Mouse (Mus musculus) embryonic fibroblast, embryonic 13.5 days (primary cell): Measurements from ENCODE around the gene Srsf7. TPM values are rescaled to one million over a fixed set of nuclear protein-coding genes. Genes with fewer than 3 reads are reported as not detected.

Source experiments
- H3K27ac ChIP-seq: 2 replicates; pipeline ENCODE4 v1.5.1; 2012; ENCODE audit warnings: low read length, control low read depth, inconsistent platforms; ENCODE audit not compliant: insufficient read depth
- H3K4me1 ChIP-seq: 2 replicates; pipeline ENCODE4 v1.6.1; 2011; ENCODE audit warnings: low read length; ENCODE audit not compliant: control insufficient read depth, insufficient read depth
- H3K4me3 ChIP-seq: 2 replicates; pipeline ENCODE4 v1.5.1; 2011; ENCODE audit warnings: mild to moderate bottlenecking, control low read depth, low read length; ENCODE audit not compliant: insufficient read depth
- CTCF ChIP-seq: IDR thresholded peaks from 2 replicates; pipeline ENCODE4 v1.5.1; 2011; ENCODE audit warnings: mild to moderate bottlenecking, control low read depth, low read length, moderate library complexity, borderline replicate concordance; ENCODE audit not compliant: insufficient read depth
- POLR2A ChIP-seq: IDR thresholded peaks from 2 replicates; pipeline ENCODE4 v1.6.1; 2011; ENCODE audit warnings: low read depth, mild to moderate bottlenecking, control low read depth, low read length, moderate library complexity
- polyA plus RNA-seq: library from polyadenylated mRNA; stranded (reverse); fragments of >200 nt; gene quantifications from 2 replicates; pipeline ENCODE4 v1.2.4, GENCODE M21; 2011; ENCODE audit warnings: low read depth; ENCODE audit not compliant: missing spikeins, insufficient read length

Gene Srsf7
- 132 and 194 TPM in 2 replicates for polyA plus RNA-seq

DNA sequence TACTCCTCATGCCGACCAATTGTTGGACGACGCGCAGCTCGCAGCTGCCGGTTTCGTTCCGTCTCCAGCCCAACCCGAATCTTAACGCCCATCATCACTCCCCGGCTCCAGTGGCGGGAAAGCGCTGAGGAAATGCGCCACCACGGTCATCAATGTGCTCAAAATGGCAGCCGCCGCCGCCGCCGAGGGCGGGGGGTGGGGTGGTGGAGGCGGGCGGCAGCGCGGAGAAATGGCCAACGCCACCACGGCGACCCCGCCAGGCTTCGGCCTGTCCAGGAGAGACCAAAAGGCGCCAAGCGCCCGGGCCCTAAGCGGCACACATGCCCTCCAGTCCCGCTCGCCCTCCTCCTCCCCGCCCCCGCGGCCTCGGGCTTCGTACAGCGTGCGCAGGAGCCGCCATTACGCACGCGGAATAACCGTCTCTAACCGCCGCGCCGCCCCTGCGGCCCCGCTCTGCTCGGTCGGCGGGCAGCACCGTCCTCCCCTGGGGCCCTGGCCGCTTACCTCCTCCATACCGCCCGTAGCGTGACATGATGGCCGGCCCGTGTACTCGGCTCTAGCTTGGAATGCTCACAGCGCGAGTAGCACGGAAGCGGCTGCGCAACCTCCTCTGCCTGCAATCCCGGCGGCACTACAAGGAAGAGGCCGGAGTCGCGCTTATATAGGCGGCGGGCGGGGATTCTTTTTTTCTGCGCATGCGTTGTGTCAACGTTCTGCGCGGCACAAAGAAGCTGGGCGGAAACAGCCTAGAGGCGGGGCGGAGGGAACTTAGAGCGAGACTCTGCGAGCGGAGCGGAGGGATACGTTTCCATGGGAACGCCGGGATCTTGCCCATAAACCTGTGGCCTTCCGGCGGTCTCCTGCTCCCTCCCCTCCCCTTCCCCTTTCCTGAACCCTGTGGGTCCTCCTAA lies at the start of gene Srsf7, which contains the start of gene Ttc39d:
Gene Srsf7 (minus strand): TSS at position 637 of the 911 bp plus-strand sequence.
Gene Ttc39d (plus strand): TSS at position 790 of the 911 bp plus-strand sequence.
- Histone ChIP-seq H3K27ac (peak within 1 kb of the TSS; percentile 85), H3K4me1 (no peaks in the 10 kb centered on the region), H3K4me3 (peak within 1 kb of the TSS; percentile 75)
- TF ChIP-seq POLR2A (peak; percentile 100), CTCF (no peak)

DNA sequence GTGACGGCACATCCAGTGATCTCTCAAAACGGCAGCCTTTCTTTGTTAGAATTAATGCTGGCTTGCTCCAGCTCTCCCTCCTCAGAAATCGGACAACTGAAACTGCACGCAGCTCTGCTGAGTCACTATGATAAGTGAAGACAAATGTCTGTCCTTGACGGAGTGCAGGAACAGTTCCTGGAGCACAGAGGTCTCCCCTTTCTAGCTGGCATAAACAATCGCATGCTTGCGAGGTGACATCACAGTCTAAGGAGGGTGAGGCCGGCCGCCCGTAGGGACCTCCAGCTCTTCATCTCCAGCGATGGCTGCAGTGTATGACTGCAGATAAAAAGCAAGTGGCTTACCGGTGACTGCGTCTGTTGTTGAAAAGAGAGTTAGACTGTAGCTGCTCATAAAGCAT lies 48.1 kb upstream of the Srsf7 start:
- Histone ChIP-seq H3K27ac (peak overlapping the region; percentile 89), H3K4me3 (no peak overlapping the region), H3K4me1 (0 out of 2 replicates have a peak, but pooled peaks cover 2% of the 10 kb centered on the region)
- no peak for TF ChIP-seq CTCF
- TF ChIP-seq POLR2A: no peak

DNA sequence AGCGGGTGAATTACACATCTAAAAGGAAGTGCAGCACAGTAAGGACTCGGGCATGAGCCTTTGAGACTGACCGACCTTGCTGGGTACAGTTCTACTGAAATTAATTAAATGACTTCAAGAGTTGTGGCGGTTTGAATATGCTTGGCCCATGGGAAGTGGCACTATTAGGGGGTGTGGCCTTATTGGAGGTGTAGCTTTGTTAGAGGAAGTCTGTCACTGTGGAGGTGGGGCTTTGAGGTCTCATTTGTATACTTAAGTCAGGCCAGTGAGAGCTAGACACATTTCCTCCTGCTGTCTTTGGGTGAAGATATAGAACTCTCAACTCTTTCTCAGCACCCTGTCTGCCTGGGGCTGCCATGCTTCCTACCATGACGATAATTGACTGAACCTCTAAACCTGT lies 47.3 kb upstream of the Srsf7 start:
- 0 out of 2 replicates have a peak, but pooled peaks cover 2% of the 10 kb centered on the region for H3K4me1 ChIP-seq
- H3K4me3 ChIP-seq: no peak overlapping the region
- TF ChIP-seq CTCF (no peak), POLR2A (no peak)
- H3K27ac ChIP-seq: peak overlapping the region; percentile 89

DNA sequence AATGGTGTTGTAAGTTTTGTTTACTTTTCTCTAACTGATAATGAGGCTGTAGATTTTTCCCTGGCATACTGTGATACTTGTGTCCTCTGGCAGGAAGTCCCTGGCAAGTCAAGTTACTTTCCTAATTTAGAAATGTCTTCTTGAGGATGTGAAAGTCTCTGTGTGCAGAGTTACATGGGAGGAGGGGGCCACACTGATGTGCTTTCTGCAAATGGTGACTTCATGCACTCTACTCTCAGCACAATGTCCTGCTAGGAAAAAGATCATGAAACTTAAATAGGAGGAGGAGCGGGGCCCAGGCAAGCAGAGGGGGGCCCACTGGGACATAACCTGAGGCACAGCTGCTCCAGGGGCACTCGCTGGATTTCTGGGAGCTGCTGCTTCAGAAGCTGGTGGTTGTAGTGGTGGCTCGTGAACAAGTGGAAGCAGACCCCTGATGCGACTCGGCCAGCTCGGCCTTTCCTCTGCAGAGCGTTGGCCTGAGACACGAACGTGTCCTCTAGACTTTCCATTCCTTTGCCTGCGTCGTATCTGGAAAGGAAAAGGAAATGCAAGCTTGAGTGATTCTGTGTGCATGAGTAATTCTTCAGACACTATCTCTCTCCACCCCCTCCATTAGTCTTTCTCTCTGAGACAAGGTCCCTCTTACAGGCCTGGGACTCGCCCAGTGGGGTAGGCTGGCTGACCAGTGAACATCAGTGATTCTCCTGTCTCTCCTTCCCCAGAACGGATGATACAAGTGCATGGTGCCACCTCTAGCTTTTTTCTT lies 45.8 kb upstream of the Srsf7 start:
- H3K4me1 ChIP-seq: 0 out of 2 replicates have a peak, but pooled peaks cover 2% of the 10 kb centered on the region
- TF ChIP-seq POLR2A (no peak), CTCF (no peak)
- H3K4me3 ChIP-seq: no peak overlapping the region
- H3K27ac ChIP-seq: no peak overlapping the region

DNA sequence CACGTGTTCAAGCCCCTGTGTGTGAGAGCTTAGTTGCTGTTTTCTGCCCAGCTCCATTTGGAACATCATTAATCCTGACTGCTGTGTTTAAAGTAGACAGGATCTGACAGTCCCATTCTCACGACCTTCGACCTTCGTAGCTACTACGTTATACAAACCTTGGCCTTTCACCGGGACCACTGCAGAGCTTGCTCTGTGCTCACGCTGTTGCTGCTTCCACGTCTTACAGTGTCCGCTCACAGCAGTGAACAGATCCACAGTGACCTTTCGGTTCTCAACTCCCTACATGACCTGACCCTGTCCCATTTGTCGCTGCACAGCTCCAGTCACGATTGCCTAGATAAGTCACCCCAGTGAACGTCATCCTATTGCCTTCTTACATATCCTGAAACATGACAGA lies 36.0 kb upstream of the Srsf7 start:
- H3K27ac ChIP-seq: no peak overlapping the region
- no peak for TF ChIP-seq POLR2A
- no peak for TF ChIP-seq CTCF
- H3K4me1 ChIP-seq: no peaks in the 10 kb centered on the region
- H3K4me3 ChIP-seq: no peak overlapping the region

DNA sequence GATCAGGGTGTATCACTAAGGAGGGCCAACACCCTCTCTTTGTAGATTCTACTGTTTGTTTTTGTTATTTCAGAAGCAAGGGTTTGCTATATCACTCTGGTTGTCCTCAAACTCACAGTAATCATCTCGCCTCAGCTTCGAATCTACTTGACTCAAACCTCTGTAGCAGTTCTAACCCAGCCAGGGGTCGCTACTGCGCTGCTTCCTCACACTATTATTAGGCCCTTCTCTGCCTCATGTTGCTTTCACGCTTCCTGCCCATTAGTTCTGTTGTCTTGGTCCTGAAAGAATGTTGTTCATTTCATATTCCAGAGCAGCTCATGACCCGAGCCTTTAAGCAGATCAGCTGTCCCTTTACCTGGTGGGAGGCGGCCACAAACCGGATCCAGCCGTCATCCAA lies 34.5 kb upstream of the Srsf7 start:
- H3K27ac ChIP-seq: no peak overlapping the region
- H3K4me3 ChIP-seq: no peak overlapping the region
- H3K4me1 ChIP-seq: no peaks in the 10 kb centered on the region
- no peak for TF ChIP-seq POLR2A
- no peak for TF ChIP-seq CTCF

DNA sequence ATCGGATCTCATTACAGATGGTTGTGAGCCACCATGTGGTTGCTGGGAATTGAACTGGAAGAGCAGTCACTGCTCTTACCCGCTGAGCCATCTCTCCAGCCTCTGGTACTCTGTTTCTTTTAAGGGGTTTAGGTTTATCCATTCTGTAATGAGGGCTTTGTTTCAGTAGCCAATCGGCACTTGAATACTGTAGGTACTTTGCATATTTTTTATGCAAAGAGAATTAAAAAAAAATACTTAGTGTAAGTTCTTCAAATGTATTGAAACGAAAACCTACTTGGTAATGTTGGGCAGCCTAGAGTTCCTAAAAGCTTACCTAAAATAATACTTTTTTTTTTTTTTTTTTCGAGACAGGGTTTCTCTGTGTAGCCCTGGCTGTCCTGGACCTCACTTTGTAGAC lies 30.4 kb upstream of the Srsf7 start:
- Histone ChIP-seq H3K4me1 (no peaks in the 10 kb centered on the region), H3K27ac (no peak overlapping the region), H3K4me3 (no peak overlapping the region)
- TF ChIP-seq CTCF (no peak), POLR2A (no peak)

DNA sequence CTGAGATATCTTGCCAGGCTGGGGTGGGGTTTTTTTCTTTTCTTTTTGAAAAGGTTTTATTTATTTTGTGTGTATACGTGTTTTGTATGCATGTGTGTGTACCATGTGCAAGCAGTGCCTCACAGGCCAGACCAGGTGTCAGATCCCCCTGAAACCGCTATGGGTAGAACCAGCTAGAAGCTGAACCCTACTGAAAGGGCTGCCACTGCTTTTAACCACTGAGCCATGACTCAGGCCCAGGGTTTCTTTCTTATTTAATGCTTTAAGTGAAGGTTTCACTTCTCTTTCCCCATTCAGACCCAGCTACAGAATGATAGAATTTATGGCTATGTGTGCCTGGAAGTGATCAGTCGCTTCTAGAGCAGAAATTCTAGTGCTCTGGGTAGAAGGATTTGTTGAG lies 29.7 kb upstream of the Srsf7 start:
- Histone ChIP-seq H3K4me1 (no peaks in the 10 kb centered on the region), H3K27ac (no peak overlapping the region)
- TF ChIP-seq CTCF (no peak), POLR2A (no peak)

DNA sequence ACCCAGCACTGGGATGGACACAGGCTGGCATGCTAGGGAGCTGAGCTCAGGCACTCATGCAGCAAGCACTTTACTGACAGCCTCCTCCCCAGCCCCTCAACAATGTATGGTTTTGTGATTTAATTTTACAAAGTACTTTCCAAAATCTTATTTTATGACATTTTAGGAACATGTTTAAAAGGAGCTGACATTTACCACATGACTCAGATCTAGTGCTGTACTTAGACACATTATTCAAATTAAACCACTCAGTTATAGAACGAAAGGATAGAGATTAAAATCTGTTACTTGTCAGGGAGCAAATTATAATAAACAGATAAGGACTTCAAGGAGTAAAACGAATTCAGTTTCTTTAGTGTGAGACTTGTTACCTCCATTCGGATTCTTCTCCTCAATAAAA lies 28.4 kb upstream of the Srsf7 start:
- no peak overlapping the region for H3K4me3 ChIP-seq
- no peaks in the 10 kb centered on the region for H3K4me1 ChIP-seq
- no peak overlapping the region for H3K27ac ChIP-seq
- TF ChIP-seq POLR2A: no peak
- no peak for TF ChIP-seq CTCF

More for the DNA sequence above, 29.7 kb upstream of the Srsf7 start:
- H3K4me3 ChIP-seq: no peak overlapping the region

DNA sequence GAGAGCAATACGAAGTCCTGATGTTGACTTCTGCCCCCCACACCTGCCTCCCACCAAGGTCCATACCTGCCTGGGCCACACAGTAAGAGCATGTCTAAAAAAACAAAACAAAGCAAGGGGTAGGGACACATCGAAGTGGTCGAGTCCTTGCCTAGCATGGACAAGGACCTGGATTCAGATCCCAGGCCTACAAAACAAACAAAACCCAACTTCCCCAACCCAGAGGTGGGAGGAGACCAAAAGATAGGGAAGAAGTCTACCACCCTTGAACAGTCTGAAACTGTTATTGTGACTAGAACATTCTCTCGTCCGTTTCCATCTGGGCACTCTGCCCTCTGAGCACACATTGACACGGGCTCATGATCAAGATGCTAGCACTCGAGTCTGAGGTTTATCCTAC lies 27.3 kb upstream of the Srsf7 start:
- H3K4me1 ChIP-seq: no peaks in the 10 kb centered on the region
- no peak overlapping the region for H3K4me3 ChIP-seq
- TF ChIP-seq CTCF: no peak
- no peak for TF ChIP-seq POLR2A
- no peak overlapping the region for H3K27ac ChIP-seq
